Comparison of ENCODE assay signal across 24 mouse cellular contexts in the genomic region with DNA sequence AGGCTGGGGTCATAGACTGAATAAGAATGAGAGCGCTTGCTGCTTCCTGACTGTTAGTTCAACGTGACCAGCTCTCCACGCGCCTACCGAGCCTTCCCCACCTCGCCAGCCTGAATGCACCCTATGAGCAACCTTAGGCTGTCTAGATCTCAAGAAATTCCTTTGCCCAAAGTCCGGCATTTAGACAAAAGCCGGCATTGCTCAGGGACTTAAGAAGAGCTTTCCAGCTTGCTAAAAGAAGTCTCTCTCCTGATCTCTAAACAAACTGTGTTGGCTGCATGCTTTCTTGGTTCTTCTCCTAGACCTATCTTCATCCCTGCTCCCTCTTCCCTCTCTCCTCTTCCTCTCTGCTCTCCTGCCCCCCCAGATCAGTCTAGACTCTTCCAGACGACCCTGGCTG. TPM values are rescaled to one million over a fixed set of nuclear protein-coding genes. Genes with fewer than 3 reads are reported as not detected.
DNase-seq lines count a peak whose midpoint lies in the region; ATAC-seq lines count a peak whose summit lies in the region.
"Had no signal": no experiment of that assay in that cellular context is flagged by ENCODE, and none has a peak within 500 bp of the region (broad histone marks: within the 10 kb centered on the region; RNA-seq: fewer than 3 reads in every experiment).

No protein-coding gene starts in this region.

- WGBS in embryonic facial prominence, embryonic 13.5 days, result 23% methylated on average over 9 of the region's 9 CpGs
- WGBS in stomach, embryonic 15.5 days, result 19% methylated on average over 9 of the region's 9 CpGs

- no peaks in the 10 kb centered on the region for H3K27me3 ChIP-seq in embryonic facial prominence, embryonic 13.5 days
- no peaks in the 10 kb centered on the region for H3K27me3 ChIP-seq in stomach, embryonic 15.5 days (replicated peaks)
- H3K27me3 ChIP-seq: forebrain, embryonic 15.5 days; Patski had no signal

- H3K9me3 ChIP-seq in embryonic facial prominence, embryonic 13.5 days, result no peaks in the 10 kb centered on the region
- no peaks in the 10 kb centered on the region for H3K9me3 ChIP-seq in stomach, embryonic 15.5 days
- H3K9me3 ChIP-seq: forebrain, embryonic 15.5 days; hindbrain, embryonic 10.5 days had no signal

- H3K9ac ChIP-seq in embryonic facial prominence, embryonic 13.5 days, result no peak overlapping the region
- H3K9ac ChIP-seq in stomach, embryonic 15.5 days, result no peak overlapping the region
- H3K9ac ChIP-seq: forebrain, embryonic 15.5 days had no signal

- DNase-seq in embryo, embryonic 9.5 days (ENCODE audit: extremely low spot score), result peak; percentile 44
- DNase-seq in embryo, embryonic 10.5 days (ENCODE audit: low spot score), result no peak
- peak; percentile 15 for DNase-seq in kidney, postnatal 10 days
- DNase-seq in kidney, adult 11 months, result no peak
- DNase-seq in urinary bladder, postnatal 4 days (ENCODE audit: low spot score in 2 of 2), result no peak
- no peak for DNase-seq in left cerebral cortex, adult 18-20 months (ENCODE audit: low spot score in 2 of 2)
- DNase-seq: cerebellum, adult 11-12 months; layer of hippocampus, postnatal 36 days; lung, postnatal 36 days; right cerebral cortex, postnatal 14 days had no signal

- H3K4me3 ChIP-seq in embryonic facial prominence, embryonic 13.5 days, result no peak overlapping the region
- no peak overlapping the region for H3K4me3 ChIP-seq in stomach, embryonic 15.5 days (replicated peaks)
- H3K4me3 ChIP-seq: erythroblast, embryonic 14.5 days; forebrain, embryonic 15.5 days; hindbrain, embryonic 10.5 days had no signal

- no peak for ATAC-seq in embryonic facial prominence, embryonic 13.5 days (ENCODE audit: insufficient number of reproducible peaks, insufficient read depth, low FRiP score, low TSS enrichment, low read depth)
- no peak for ATAC-seq in stomach, embryonic 15.5 days (ENCODE audit: insufficient read depth, low FRiP score, low read depth)
- ATAC-seq: forebrain, embryonic 15.5 days; inflammation-experienced regulatory T-cells, adult 6 months; midbrain, embryonic 16.5 days; Patski had no signal

- peak overlapping the region; percentile 16; the same call in 1 of the 2 replicates for H3K27ac ChIP-seq in embryonic facial prominence, embryonic 13.5 days
- H3K27ac ChIP-seq in stomach, embryonic 15.5 days, result 0 out of 2 replicates have a peak overlapping the region, but pooled peaks have one; percentile 41
- H3K27ac ChIP-seq: forebrain, embryonic 15.5 days; hindbrain, embryonic 10.5 days had no signal

- no peaks in the 10 kb centered on the region for H3K36me3 ChIP-seq in embryonic facial prominence, embryonic 13.5 days
- H3K36me3 ChIP-seq in stomach, embryonic 15.5 days, result no peaks in the 10 kb centered on the region
- H3K36me3 ChIP-seq: forebrain, embryonic 15.5 days; hindbrain, embryonic 10.5 days had no signal

- H3K4me1 ChIP-seq in embryonic facial prominence, embryonic 13.5 days, result peaks cover 36% of the 10 kb centered on the region
- H3K4me1 ChIP-seq in stomach, embryonic 15.5 days, result peaks cover 31% of the 10 kb centered on the region
- H3K4me1 ChIP-seq: forebrain, embryonic 15.5 days had no signal

- H3K4me2 ChIP-seq in embryonic facial prominence, embryonic 13.5 days, result peak overlapping the region; percentile 5; the same call in 1 of the 2 replicates
- H3K4me2 ChIP-seq in stomach, embryonic 15.5 days, result no peak overlapping the region
- H3K4me2 ChIP-seq: forebrain, embryonic 15.5 days had no signal

RNA-seq across cellular contexts. Expression of a gene that starts 7.9 kb away (rescaled TPM):
- 91.5 and 101 TPM in 2 replicates for polyA plus RNA-seq in embryonic facial prominence, embryonic 13.5 days (2015; fragmentation: Nextera tagmentation; extraction: Ambion mirVana)
- 179 and 209 TPM in 2 replicates for polyA plus RNA-seq in stomach, embryonic 15.5 days (2015; fragmentation: Nextera tagmentation; extraction: Ambion mirVana)
- 1 to 10 TPM; 2.0 to 3.4 TPM for total RNA-seq in left cerebral cortex, adult 18-20 months (2021)

RNA-seq across cellular contexts. Expression of a gene that starts 19.2 kb away (rescaled TPM):
- 1,314 and 1,591 TPM in 2 replicates for polyA plus RNA-seq in embryonic facial prominence, embryonic 13.5 days (2015; fragmentation: Nextera tagmentation; extraction: Ambion mirVana)
- 1,181 and 1,379 TPM in 2 replicates for polyA plus RNA-seq in stomach, embryonic 15.5 days (2015; fragmentation: Nextera tagmentation; extraction: Ambion mirVana)
- total RNA-seq in left cerebral cortex, adult 18-20 months (2021), result 10 to 100 TPM; 13.3 to 16.1 TPM

RNA-seq across cellular contexts. Expression of a gene that starts 19.2 kb away (rescaled TPM):
- polyA plus RNA-seq in embryonic facial prominence, embryonic 13.5 days (2015; fragmentation: Nextera tagmentation; extraction: Ambion mirVana), result 1.1 TPM in 1 of 2 replicates, not detected in the other
- polyA plus RNA-seq in stomach, embryonic 15.5 days (2015; fragmentation: Nextera tagmentation; extraction: Ambion mirVana), result 0.40 and 0.71 TPM in 2 replicates
- not detected for total RNA-seq in left cerebral cortex, adult 18-20 months (2021)
- total RNA-seq: heart, adult 18-20 months; layer of hippocampus, postnatal 36 days had no signal
- polyA plus RNA-seq: cortical plate, adult 2 months; erythroblast, embryonic 14.5 days; forebrain, embryonic 15.5 days; inflammation-experienced regulatory T-cells, adult 6 months; large intestine, adult 2 months; limb, embryonic 11.5 days; liver, embryonic 16.5 days; midbrain, embryonic 16.5 days; thymus, postnatal 0 days had no signal

RNA-seq across cellular contexts. Expression of a gene that starts 24.8 kb away (rescaled TPM):
- polyA plus RNA-seq in embryonic facial prominence, embryonic 13.5 days (2015; fragmentation: Nextera tagmentation; extraction: Ambion mirVana), result 32.4 and 56.7 TPM in 2 replicates
- 3.2 and 3.6 TPM in 2 replicates for polyA plus RNA-seq in stomach, embryonic 15.5 days (2015; fragmentation: Nextera tagmentation; extraction: Ambion mirVana)
- not detected for total RNA-seq in left cerebral cortex, adult 18-20 months (2021)
- total RNA-seq: layer of hippocampus, postnatal 36 days had no signal
- polyA plus RNA-seq: cortical plate, adult 2 months; erythroblast, embryonic 14.5 days had no signal

RNA-seq across cellular contexts. Expression of a gene that starts 33.7 kb away (rescaled TPM):
- polyA plus RNA-seq in embryonic facial prominence, embryonic 13.5 days (2015; fragmentation: Nextera tagmentation; extraction: Ambion mirVana), result 25.1 and 25.7 TPM in 2 replicates
- 21.2 and 23.5 TPM in 2 replicates for polyA plus RNA-seq in stomach, embryonic 15.5 days (2015; fragmentation: Nextera tagmentation; extraction: Ambion mirVana)
- 1 to 10 TPM; 4.4 to 6.7 TPM for total RNA-seq in left cerebral cortex, adult 18-20 months (2021)

Comparison
In these comparisons a context has a peak if more than half of its experiments do, and no peak if none do; other contexts are left out.
1. DNase-seq: peak in embryo, embryonic 9.5 days (single experiment) and kidney, postnatal 10 days (single experiment); none in embryo, embryonic 10.5 days (single experiment), kidney, adult 11 months (single experiment), urinary bladder, postnatal 4 days (0 of 2) and left cerebral cortex, adult 18-20 months (0 of 2).